Mouse (Mus musculus): ENCODE results near the gene Atp6v1e2.

DNA sequence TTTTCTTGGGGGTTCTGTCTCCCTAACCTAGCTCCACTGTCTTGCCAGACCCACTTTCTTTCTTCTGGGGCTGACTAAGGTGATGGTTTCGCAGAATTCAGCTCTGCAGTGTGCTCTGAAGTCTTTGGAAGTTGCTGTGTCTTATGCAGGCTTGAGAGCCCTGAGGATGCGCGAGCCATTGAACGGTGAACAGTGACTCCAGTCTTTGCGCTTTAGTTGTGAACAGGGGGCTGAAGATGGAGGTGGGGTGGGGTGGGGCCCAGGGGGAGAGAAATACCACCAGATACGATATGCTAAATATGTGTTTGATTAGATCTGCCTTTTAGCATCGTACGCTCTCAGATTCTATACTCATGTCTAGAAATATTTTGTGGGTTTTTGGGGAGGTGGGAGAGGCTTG lies 17.4 kb upstream of the Atp6v1e2 start:
- TF ChIP-seq CTCF (IDR thresholded peaks at IDR 0.05; ENCODE audit: low read depth), result no peak
- no peak for TF ChIP-seq EP300 (optimal IDR thresholded peaks at IDR 0.05)
